Mouse (Mus musculus) midbrain, postnatal 0 days (tissue): ENCODE data around the gene Abhd4. TPM values are rescaled to one million over a fixed set of nuclear protein-coding genes. Genes with fewer than 3 reads are reported as not detected.

Experiments
- ATAC-seq: fragments of 200-750 bp; cut with Nextera tagmentation; 2 replicates; pipeline ENCODE4 v1.8.0; 2017; ENCODE audit warnings: moderate number of reproducible peaks, mild to moderate bottlenecking, moderate TSS enrichment, moderate library complexity; ENCODE audit not compliant: low FRiP score
- DNase-seq: peaks from one replicate; pipeline ENCODE4 v3.0.0-alpha.2; 2015; ENCODE audit warnings: low spot score
- H3K27ac ChIP-seq: fragments of 300-500 bp; sonication (generic); 2 replicates; pipeline ENCODE4 v1.5.1; 2014; ENCODE audit warnings: low read depth, mild to moderate bottlenecking, low read length, mixed read lengths
- H3K27me3 ChIP-seq: fragments of 300-500 bp; sonication (generic); 2 replicates; pipeline ENCODE4 v1.6.1; 2014; ENCODE audit warnings: low read length, control low read depth, mixed read lengths; ENCODE audit not compliant: insufficient read depth
- H3K36me3 ChIP-seq: fragments of 300-500 bp; sonication (generic); 2 replicates; pipeline ENCODE4 v1.6.1; 2014; ENCODE audit warnings: low read length, control low read depth, mixed read lengths; ENCODE audit not compliant: insufficient read depth
- H3K4me1 ChIP-seq: fragments of 300-500 bp; sonication (generic); 2 replicates; pipeline ENCODE4 v1.6.1; 2014; ENCODE audit warnings: mild to moderate bottlenecking, control low read depth, antibody characterized with exemption, low read length, mixed read lengths; ENCODE audit not compliant: insufficient read depth
- H3K4me2 ChIP-seq: fragments of 300-500 bp; sonication (generic); 2 replicates; pipeline ENCODE4 v1.6.1; 2014; ENCODE audit warnings: low read depth, mild to moderate bottlenecking, low read length, mixed read lengths; ENCODE audit not compliant: poor library complexity, severe bottlenecking
- H3K4me3 ChIP-seq: fragments of 300-500 bp; sonication (generic); 2 replicates; pipeline ENCODE4 v1.5.1; 2014; ENCODE audit warnings: low read depth, mild to moderate bottlenecking, low read length, moderate library complexity
- H3K9ac ChIP-seq: fragments of 300-500 bp; sonication (generic); replicated peaks from 2 replicates; pipeline ENCODE4 v1.6.1; 2014; ENCODE audit warnings: mild to moderate bottlenecking, low read length, moderate library complexity, mixed read lengths; ENCODE audit not compliant: poor library complexity, severe bottlenecking
- H3K9me3 ChIP-seq: fragments of 300-500 bp; sonication (generic); 2 replicates; pipeline ENCODE4 v1.6.1; 2016; ENCODE audit warnings: low read length, control low read depth
- CTCF ChIP-seq: IDR thresholded peaks from 2 replicates; pipeline ENCODE4 v1.5.1; 2016; ENCODE audit warnings: antibody characterized with exemption, mild to moderate bottlenecking
- WGBS: fragments of 180-500 bp; shearing (Covaris S2); extraction: QIAGEN DNeasy Blood & Tissue Kit; methylation state at CpG from one replicate; pipeline ENCODE4 v1.1.7; 2014; 5-methylcytosine and 5-hydroxymethylcytosine counted together
- polyA plus RNA-seq: library from polyadenylated mRNA; unstranded; fragments of >200 nt; fragmentation: Nextera tagmentation; extraction: Ambion mirVana; gene quantifications from 2 replicates; pipeline ENCODE4 v1.2.1, GENCODE M21; 2015
- total RNA-seq: library from RNA; depleted of rRNA; stranded (reverse); fragments of >200 nt; gene quantifications from 2 replicates; pipeline ENCODE4 v1.2.3, GENCODE M21; 2014

Gene Abhd4
- total and polyA plus RNA-seq, 2 experiments from 2014 or later = 56.4 to 87.8 TPM

GRCm38 (mm10) chr14:54267966-54268365, 14.0 kb downstream of the Abhd4 start:
- no peak for DNase-seq
- Histone ChIP-seq H3K9ac (no peak overlapping the region), H3K27me3 (no peaks in the 10 kb centered on the region), H3K27ac (no peak overlapping the region), H3K36me3 (0 out of 2 replicates have a peak, but pooled peaks cover 4% of the 10 kb centered on the region), H3K4me2 (no peak overlapping the region), H3K9me3 (no peaks in the 10 kb centered on the region), H3K4me1 (no peaks in the 10 kb centered on the region), H3K4me3 (no peak overlapping the region)
- WGBS = 96% methylated on average over 10 of the region's 10 CpGs
- no peak for ATAC-seq
- TF ChIP-seq CTCF = no peak

- DNase-seq (no peak), ATAC-seq (no peak)
- H3K4me1 ChIP-seq = no peaks in the 10 kb centered on the region
- 0 out of 2 replicates have a peak, but pooled peaks cover 4% of the 10 kb centered on the region for H3K36me3 ChIP-seq
- H3K9me3 ChIP-seq = no peaks in the 10 kb centered on the region
- H3K4me2 ChIP-seq = no peak overlapping the region
- no peak overlapping the region for H3K9ac ChIP-seq
- no peaks in the 10 kb centered on the region for H3K27me3 ChIP-seq
- TF ChIP-seq CTCF = no peak
- WGBS = 88% methylated on average over 3 of the region's 3 CpGs
- no peak overlapping the region for H3K27ac ChIP-seq
- H3K4me3 ChIP-seq = no peak overlapping the region
Observed at GRCm38 (mm10) chr14:54269566-54269965, 15.6 kb downstream of the Abhd4 start.

GRCm38 (mm10) chr14:54270413-54270812, 16.4 kb downstream of the Abhd4 start:
- H3K9me3 ChIP-seq = no peaks in the 10 kb centered on the region

GRCm38 (mm10) chr14:54271976-54272606, 18.1 kb downstream of the Abhd4 start:
- H3K27ac ChIP-seq = no peak overlapping the region
- 0 out of 2 replicates have a peak, but pooled peaks cover 4% of the 10 kb centered on the region for H3K36me3 ChIP-seq
- no peak for TF ChIP-seq CTCF
- H3K9me3 ChIP-seq = no peaks in the 10 kb centered on the region
- no peak for ATAC-seq
- H3K27me3 ChIP-seq = no peaks in the 10 kb centered on the region
- no peak overlapping the region for H3K4me2 ChIP-seq
- H3K9ac ChIP-seq = no peak overlapping the region
- H3K4me3 ChIP-seq = no peak overlapping the region
- no peaks in the 10 kb centered on the region for H3K4me1 ChIP-seq
- WGBS = 64% methylated on average over 3 of the region's 3 CpGs
- DNase-seq = no peak

More at GRCm38 (mm10) chr14:54270413-54270812, 16.4 kb downstream of the Abhd4 start:
- no peak overlapping the region for H3K27ac ChIP-seq
- H3K27me3 ChIP-seq = no peaks in the 10 kb centered on the region
- TF ChIP-seq CTCF = no peak
- no peak for ATAC-seq
- H3K4me2 ChIP-seq = no peak overlapping the region
- 91% methylated on average over 3 of the region's 3 CpGs for WGBS
- no peaks in the 10 kb centered on the region for H3K4me1 ChIP-seq
- 0 out of 2 replicates have a peak, but pooled peaks cover 4% of the 10 kb centered on the region for H3K36me3 ChIP-seq
- no peak overlapping the region for H3K4me3 ChIP-seq
- DNase-seq = no peak
- H3K9ac ChIP-seq = no peak overlapping the region

- WGBS = 91% methylated on average over 3 of the region's 3 CpGs
Observed at GRCm38 (mm10) chr14:54272696-54273095, 18.7 kb downstream of the Abhd4 start.

GRCm38 (mm10) chr14:54276446-54276845, 22.5 kb downstream of the Abhd4 start:
- TF ChIP-seq CTCF = no peak
- H3K9ac ChIP-seq = no peak overlapping the region
- no peaks in the 10 kb centered on the region for H3K9me3 ChIP-seq
- 82% methylated on average over 2 of the region's 2 CpGs for WGBS
- no peaks in the 10 kb centered on the region for H3K4me1 ChIP-seq
- DNase-seq (no peak), ATAC-seq (no peak)
- no peak overlapping the region for H3K4me2 ChIP-seq
- H3K27me3 ChIP-seq = no peaks in the 10 kb centered on the region
- H3K4me3 ChIP-seq = no peak overlapping the region
- no peaks in the 10 kb centered on the region for H3K36me3 ChIP-seq
- no peak overlapping the region for H3K27ac ChIP-seq

More at GRCm38 (mm10) chr14:54272696-54273095, 18.7 kb downstream of the Abhd4 start:
- DNase-seq = no peak
- H3K27ac ChIP-seq = no peak overlapping the region
- H3K36me3 ChIP-seq = 0 out of 2 replicates have a peak, but pooled peaks cover 4% of the 10 kb centered on the region
- no peaks in the 10 kb centered on the region for H3K9me3 ChIP-seq
- H3K4me2 ChIP-seq = no peak overlapping the region
- H3K4me3 ChIP-seq = no peak overlapping the region
- no peak for TF ChIP-seq CTCF
- ATAC-seq = no peak
- no peak overlapping the region for H3K9ac ChIP-seq
- no peaks in the 10 kb centered on the region for H3K4me1 ChIP-seq
- H3K27me3 ChIP-seq = no peaks in the 10 kb centered on the region
